Mouse (Mus musculus): Measurements from ENCODE around the gene Ubr4.

DNA sequence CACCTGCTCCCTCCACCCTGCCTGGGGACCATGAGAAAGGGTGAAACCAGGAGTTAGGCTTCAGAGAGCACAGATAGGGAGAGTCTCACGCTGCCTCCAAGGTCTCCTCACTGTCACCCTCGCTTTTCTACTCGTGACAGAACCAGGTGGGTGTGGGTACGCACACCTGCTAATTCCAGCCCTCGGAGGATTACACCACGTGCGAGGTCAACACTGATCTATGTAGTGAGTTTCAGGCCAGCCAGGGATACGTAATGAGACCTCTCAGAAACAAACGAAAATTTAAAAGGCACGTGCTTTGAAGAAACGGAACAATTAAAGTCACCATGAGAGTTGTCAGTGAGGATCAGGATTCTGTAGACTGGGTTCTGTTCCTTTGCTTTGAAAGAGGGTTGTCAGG, 34.0 kb upstream of the Ubr4 start:
- TF ChIP-seq CEBPB (IDR thresholded peaks at IDR 0.05; ENCODE audit: low read depth) (no peak), USF1 (IDR thresholded peaks at IDR 0.05; ENCODE audit: low read depth) (no peak), CTCF (IDR thresholded peaks at IDR 0.05; ENCODE audit: control insufficient read depth, insufficient read depth, insufficient read length) (no peak), MYOD1 (IDR thresholded peaks at IDR 0.05; ENCODE audit: control insufficient read depth, insufficient read length, low read depth) (no peak), MAX (IDR thresholded peaks at IDR 0.05) (no peak), MYOG (IDR thresholded peaks at IDR 0.05; ENCODE audit: control insufficient read depth, extremely low read depth, insufficient read length) (no peak)

All from C2C12 (cell line).